Mouse (Mus musculus) small intestine, adult 2 months (tissue): Measurements from ENCODE around the gene Lpgat1. TPM values are rescaled to one million over a fixed set of nuclear protein-coding genes. Genes with fewer than 3 reads are reported as not detected.
A peak's percentile ranks its signal among the peaks of the same experiment; 100 is the strongest.

Experiments used
- H3K27ac ChIP-seq: fragments of 200-500 bp; 2 replicates; pipeline ENCODE4 v1.5.1; 2012; ENCODE audit warnings: low read depth, low read length, control low read depth, inconsistent platforms; ENCODE audit not compliant: insufficient read depth
- H3K27me3 ChIP-seq: fragments of 200-500 bp; 2 replicates; pipeline ENCODE4 v1.6.1; 2012; ENCODE audit warnings: mild to moderate bottlenecking, moderate library complexity, low read length, inconsistent platforms; ENCODE audit not compliant: control insufficient read depth, insufficient read depth
- H3K36me3 ChIP-seq: fragments of 200-500 bp; 2 replicates; pipeline ENCODE4 v1.6.1; 2012; ENCODE audit warnings: mild to moderate bottlenecking, low read length, control low read depth, inconsistent platforms; ENCODE audit not compliant: control insufficient read depth, insufficient read depth
- H3K4me1 ChIP-seq: fragments of 200-500 bp; 2 replicates; pipeline ENCODE4 v1.6.1; 2012; ENCODE audit warnings: low read length, inconsistent platforms, mixed read lengths; ENCODE audit not compliant: control insufficient read depth, insufficient read depth, insufficient read length
- H3K4me3 ChIP-seq: fragments of 200-500 bp; 2 replicates; pipeline ENCODE4 v1.5.1; 2012; ENCODE audit warnings: low read depth, mild to moderate bottlenecking, control low read depth, inconsistent platforms, low read length, moderate library complexity
- CTCF ChIP-seq: fragments of 200-500 bp; IDR thresholded peaks from 2 replicates; pipeline ENCODE4 v1.5.1; 2012; ENCODE audit warnings: low read depth, mild to moderate bottlenecking, control low read depth, inconsistent platforms, low read length, moderate library complexity, mixed read lengths; ENCODE audit not compliant: insufficient replicate concordance, insufficient read length; ENCODE audit errors: extremely low read depth
- POLR2A ChIP-seq: fragments of 200-500 bp; IDR thresholded peaks from 2 replicates; pipeline ENCODE4 v1.6.1; 2012; ENCODE audit warnings: low read depth, mild to moderate bottlenecking, control low read depth, inconsistent platforms, low read length, moderate library complexity
- WGBS: fragments of 180-500 bp; shearing (Covaris S2); methylation state at CpG from one replicate; pipeline ENCODE4 v1.1.7; 2018; 5-methylcytosine and 5-hydroxymethylcytosine counted together
- polyA plus RNA-seq: library from polyadenylated mRNA; depleted of rRNA; stranded (reverse); fragments of >200 nt; gene quantifications from 2 replicates; pipeline ENCODE4 v1.2.3, GENCODE M21; 2012

The Lpgat1 gene
- polyA plus RNA-seq, 1 experiment = 20.1 TPM

GRCm38 (mm10) chr1:191718522-191719281 is 1.1 kb downstream of the Lpgat1 start:
- under 1% methylated on average over 84 of the region's 84 CpGs for WGBS
- peak overlapping the region; percentile 92 for H3K4me3 ChIP-seq
- TF ChIP-seq POLR2A (no peak; the same call in 1 of the 2 replicates), CTCF (no peak)
- no peaks in the 10 kb centered on the region for H3K27me3 ChIP-seq
- H3K27ac ChIP-seq = peak overlapping the region; percentile 69
- H3K4me1 ChIP-seq = peaks cover 6% of the 10 kb centered on the region; the same call in 1 of the 2 replicates
- peaks cover 20% of the 10 kb centered on the region for H3K36me3 ChIP-seq

- WGBS = 26% methylated on average over 11 of the region's 11 CpGs
- peak overlapping the region; percentile 69 for H3K27ac ChIP-seq
- peaks cover 7% of the 10 kb centered on the region; the same call in 1 of the 2 replicates for H3K4me1 ChIP-seq
- TF ChIP-seq POLR2A (no peak), CTCF (no peak)
- no peaks in the 10 kb centered on the region for H3K27me3 ChIP-seq
- H3K36me3 ChIP-seq = peaks cover 25% of the 10 kb centered on the region
- peak overlapping the region; percentile 92 for H3K4me3 ChIP-seq
Measured at GRCm38 (mm10) chr1:191719326-191719725, 1.7 kb downstream of the Lpgat1 start.

GRCm38 (mm10) chr1:191720419-191720818 is 2.8 kb downstream of the Lpgat1 start:
- Histone ChIP-seq H3K4me3 (peak overlapping the region; percentile 54), H3K27me3 (no peaks in the 10 kb centered on the region), H3K4me1 (peaks cover 5% of the 10 kb centered on the region; the same call in 1 of the 2 replicates), H3K36me3 (peaks cover 28% of the 10 kb centered on the region), H3K27ac (no peak overlapping the region)
- TF ChIP-seq CTCF = no peak
- no peak for TF ChIP-seq POLR2A
- WGBS = 84% methylated on average over 3 of the region's 3 CpGs

- 78% methylated on average over 4 of the region's 4 CpGs for WGBS
- Histone ChIP-seq H3K4me3 (no peak overlapping the region), H3K4me1 (peaks cover 9% of the 10 kb centered on the region), H3K27me3 (no peaks in the 10 kb centered on the region), H3K36me3 (peaks cover 35% of the 10 kb centered on the region), H3K27ac (no peak overlapping the region)
- TF ChIP-seq POLR2A (no peak), CTCF (no peak)
Measured at GRCm38 (mm10) chr1:191722706-191723105, 5.1 kb downstream of the Lpgat1 start.

GRCm38 (mm10) chr1:191723675-191724074 is 6.0 kb downstream of the Lpgat1 start:
- Histone ChIP-seq H3K27me3 (no peaks in the 10 kb centered on the region), H3K4me1 (peaks cover 9% of the 10 kb centered on the region), H3K36me3 (peaks cover 41% of the 10 kb centered on the region), H3K4me3 (no peak overlapping the region), H3K27ac (no peak overlapping the region)
- TF ChIP-seq POLR2A = no peak
- no peak for TF ChIP-seq CTCF
- WGBS = 83% methylated on average over 6 of the region's 6 CpGs

- 77% methylated on average over 12 of the region's 12 CpGs for WGBS
- Histone ChIP-seq H3K4me1 (peaks cover 9% of the 10 kb centered on the region), H3K27ac (peak overlapping the region; percentile 43), H3K36me3 (peaks cover 41% of the 10 kb centered on the region), H3K4me3 (no peak overlapping the region), H3K27me3 (no peaks in the 10 kb centered on the region)
- TF ChIP-seq POLR2A (no peak), CTCF (no peak)
Measured at GRCm38 (mm10) chr1:191724385-191725061, 6.9 kb downstream of the Lpgat1 start.

GRCm38 (mm10) chr1:191732623-191733022 is 15.0 kb downstream of the Lpgat1 start:
- Histone ChIP-seq H3K36me3 (peaks cover 26% of the 10 kb centered on the region), H3K4me3 (no peak overlapping the region), H3K27ac (no peak overlapping the region), H3K4me1 (no peaks in the 10 kb centered on the region), H3K27me3 (no peaks in the 10 kb centered on the region)
- WGBS = 88% methylated on average over 4 of the region's 4 CpGs
- no peak for TF ChIP-seq CTCF
- TF ChIP-seq POLR2A = no peak
